Mouse (Mus musculus) lung, postnatal 0 days (tissue): ENCODE data around the gene Ccn1.

Experiments
- CTCF ChIP-seq: IDR thresholded peaks from 2 replicates; pipeline ENCODE4 v1.5.1; 2016; ENCODE audit warnings: antibody characterized with exemption, mild to moderate bottlenecking
- EP300 ChIP-seq: IDR thresholded peaks from 2 replicates; pipeline ENCODE4 v1.6.1; 2016; ENCODE audit warnings: antibody characterized with exemption, mild to moderate bottlenecking, control low read depth

- TF ChIP-seq EP300: no peak
- no peak for TF ChIP-seq CTCF
Measured at GRCm38 (mm10) chr3:145684201-145684600, 34.4 kb upstream of the Ccn1 start.
